Mouse (Mus musculus): Measurements from ENCODE around the gene Plcd3.

Plcd3 gene

GRCm38 (mm10) chr11:103036881-103037465, 64.5 kb downstream of the Plcd3 start:
- no peak for TF ChIP-seq GATA4 (IDR thresholded peaks at IDR 0.05; ENCODE audit: insufficient replicate concordance, low read length)

GRCm38 (mm10) chr11:103035007-103035406, 66.5 kb downstream of the Plcd3 start:
- TF ChIP-seq GATA4 (IDR thresholded peaks at IDR 0.05; ENCODE audit: insufficient replicate concordance, low read length) = no peak

DNA sequence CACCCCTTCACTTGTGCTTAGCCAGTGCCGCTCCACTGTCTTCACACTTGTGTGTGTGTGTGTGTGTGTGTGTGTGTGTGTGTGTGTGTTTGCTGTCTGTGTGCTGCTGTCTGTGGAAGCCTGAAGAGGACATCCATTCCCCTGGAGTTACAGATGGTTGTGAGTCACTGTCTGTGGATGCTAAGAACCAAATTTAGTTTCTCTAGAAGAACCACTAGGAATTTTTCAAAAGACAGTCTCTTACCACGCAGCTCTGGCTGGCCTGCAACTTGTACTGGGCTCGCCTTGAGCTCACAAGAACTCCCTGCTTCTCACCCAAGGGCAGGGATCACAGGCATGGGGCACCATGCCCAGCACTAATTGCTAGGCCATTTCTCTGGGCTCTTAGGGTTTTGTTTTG, 68.4 kb downstream of the Plcd3 start:
- TF ChIP-seq GATA4 (IDR thresholded peaks at IDR 0.05; ENCODE audit: insufficient replicate concordance, low read length) = no peak

DNA sequence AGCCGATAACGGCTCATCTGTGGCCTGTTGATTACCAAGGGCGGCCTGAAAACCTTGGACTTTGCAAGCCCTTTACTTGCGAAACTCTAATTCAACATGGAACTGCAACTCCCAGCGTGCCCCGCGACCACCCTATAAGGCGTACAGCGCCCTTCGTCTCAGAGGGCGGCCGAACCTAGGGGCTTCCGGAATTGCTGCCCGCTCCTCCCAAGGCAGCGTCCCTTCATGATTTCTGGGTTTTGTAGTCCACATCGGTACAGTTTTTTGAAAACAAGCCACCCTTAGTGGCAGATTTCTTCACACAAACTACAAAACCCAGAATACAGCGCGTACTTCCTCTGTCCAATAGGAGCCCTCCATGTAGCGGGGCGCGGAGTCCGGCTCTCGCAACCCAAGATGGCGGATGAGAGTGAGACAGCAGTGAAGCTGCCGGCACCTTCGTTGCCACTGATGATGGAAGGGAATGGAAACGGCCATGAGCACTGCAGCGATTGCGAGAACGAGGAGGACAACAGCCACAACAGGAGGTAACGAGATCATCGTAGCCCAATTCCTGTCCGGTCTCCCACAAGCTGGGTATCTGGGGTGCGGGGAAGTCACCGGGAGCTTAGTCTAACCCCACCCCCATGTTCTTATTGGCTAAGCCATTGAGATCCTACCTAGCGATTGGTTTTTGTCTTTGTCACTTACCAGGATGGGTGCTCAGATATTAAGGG, 73.1 kb downstream of the Plcd3 start, which contains the start of the genes Nmt1 and Dcakd:
Nmt1 (plus strand) TSS at position 15 of the 716 bp plus-strand sequence.
Dcakd (minus strand) TSS at position 158 of the 716 bp plus-strand sequence.
- TF ChIP-seq GATA4 (IDR thresholded peaks at IDR 0.05; ENCODE audit: insufficient replicate concordance, low read length) = peak; percentile 20; the same call in 1 of the 2 replicates

- TF ChIP-seq GATA4 (IDR thresholded peaks at IDR 0.05; ENCODE audit: insufficient replicate concordance, low read length) = no peak
Observed at GRCm38 (mm10) chr11:103027570-103028175, 73.8 kb downstream of the Plcd3 start.

GRCm38 (mm10) chr11:103026901-103027300, 74.6 kb downstream of the Plcd3 start:
- no peak for TF ChIP-seq GATA4 (IDR thresholded peaks at IDR 0.05; ENCODE audit: insufficient replicate concordance, low read length)

DNA sequence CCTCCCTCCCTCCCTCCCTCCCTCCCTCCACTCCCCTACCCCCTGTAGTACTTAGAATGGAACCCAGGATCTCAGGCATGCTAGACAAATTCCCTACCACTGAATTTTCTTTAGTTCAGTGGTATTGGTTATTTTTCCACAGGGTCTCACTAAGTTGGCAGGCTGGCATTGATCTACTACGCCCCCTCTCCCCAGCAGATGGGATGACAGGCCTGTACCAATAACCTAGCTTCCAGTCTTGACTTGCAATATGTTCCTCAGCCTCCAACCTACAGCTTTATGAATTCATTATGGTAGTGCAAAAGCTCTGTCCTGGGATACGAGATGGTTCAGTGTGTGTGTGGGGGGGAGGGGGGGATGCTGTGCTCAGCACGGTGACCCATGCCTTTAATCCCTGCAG, 77.5 kb downstream of the Plcd3 start:
- TF ChIP-seq GATA4 (IDR thresholded peaks at IDR 0.05; ENCODE audit: insufficient replicate concordance, low read length) = no peak

- TF ChIP-seq GATA4 (IDR thresholded peaks at IDR 0.05; ENCODE audit: insufficient replicate concordance, low read length) = no peak
Observed at GRCm38 (mm10) chr11:103020713-103021335, 80.6 kb downstream of the Plcd3 start.
